Mouse (Mus musculus): Measurements from ENCODE around the gene Ibtk.

Gene Ibtk

GRCm38 (mm10) chr9:85701981-85702380 is 47.2 kb downstream of the Ibtk start:
- DNase-seq (ENCODE audit: low spot score) = no peak

GRCm38 (mm10) chr9:85695606-85696005 is 53.5 kb downstream of the Ibtk start:
- no peak for DNase-seq (ENCODE audit: low spot score)

- DNase-seq (ENCODE audit: low spot score) = peak; percentile 46
Measured at GRCm38 (mm10) chr9:85693231-85694116, 55.7 kb downstream of the Ibtk start.

GRCm38 (mm10) chr9:85685010-85685409 is 64.1 kb downstream of the Ibtk start:
- peak; percentile 24 for DNase-seq (ENCODE audit: low spot score)

GRCm38 (mm10) chr9:85675131-85675905 is 73.8 kb downstream of the Ibtk start:
- DNase-seq (ENCODE audit: low spot score) = no peak

- DNase-seq (ENCODE audit: low spot score) = peak; percentile 13
Measured at GRCm38 (mm10) chr9:85673907-85674481, 75.1 kb downstream of the Ibtk start.

- DNase-seq (ENCODE audit: low spot score) = no peak
Measured at GRCm38 (mm10) chr9:85671582-85672331, 77.4 kb downstream of the Ibtk start.

- DNase-seq (ENCODE audit: low spot score) = no peak
Measured at GRCm38 (mm10) chr9:85664316-85664715, 84.8 kb downstream of the Ibtk start.

- DNase-seq (ENCODE audit: low spot score) = no peak
Measured at GRCm38 (mm10) chr9:85663810-85664209, 85.3 kb downstream of the Ibtk start.

- DNase-seq (ENCODE audit: low spot score) = no peak
Measured at GRCm38 (mm10) chr9:85663091-85663490, 86.0 kb downstream of the Ibtk start.

GRCm38 (mm10) chr9:85653401-85653800 is 95.7 kb downstream of the Ibtk start:
- peak; percentile 10 for DNase-seq (ENCODE audit: low spot score)

- no peak for DNase-seq (ENCODE audit: low spot score)
Measured at GRCm38 (mm10) chr9:85638276-85638675, 110.9 kb downstream of the Ibtk start.

All from embryo, embryonic 10.5 days (tissue).